Mouse (Mus musculus) megakaryocyte progenitor cell, adult 5-6 weeks (primary cell): ENCODE measurements around the gene Esrrg. TPM values are rescaled to one million over a fixed set of nuclear protein-coding genes. Genes with fewer than 3 reads are reported as not detected.

Experiments
- ATAC-seq: replicated peaks from 2 replicates; pipeline ENCODE4 v1.8.0; 2016; ENCODE audit warnings: mild to moderate bottlenecking, moderate TSS enrichment, inconsistent platforms; ENCODE audit not compliant: poor library complexity
- total RNA-seq, 2 experiments: library from RNA; stranded (forward) in 1 of 2; stranded (reverse) in 1 of 2; fragments of 157-497, 149-512 nt in 1 of 2; fragments of 200-1000 nt in 1 of 2; gene quantifications; 2 replicates each; pipeline versions ENCODE4 v1.2.3 to v1.2.4; 2015 to 2017

Esrrg gene
- total RNA-seq, 2 experiments from 2014 or later = not detected

GRCm38 (mm10) chr1:188047148-188047547, 438.6 kb downstream of the Esrrg start:
- ATAC-seq = no peak

- ATAC-seq = peak; percentile 84
Observed at GRCm38 (mm10) chr1:188055888-188056287, 447.3 kb downstream of the Esrrg start.

- no peak for ATAC-seq
Observed at GRCm38 (mm10) chr1:188057892-188058291, 449.3 kb downstream of the Esrrg start.

- ATAC-seq = no peak
Observed at GRCm38 (mm10) chr1:188059006-188059405, 450.4 kb downstream of the Esrrg start.

GRCm38 (mm10) chr1:188060493-188060892, 451.9 kb downstream of the Esrrg start:
- ATAC-seq = no peak

GRCm38 (mm10) chr1:188068833-188069232, 460.2 kb downstream of the Esrrg start:
- ATAC-seq = peak; percentile 46; the same call in 1 of the 2 replicates

- ATAC-seq = no peak
Observed at GRCm38 (mm10) chr1:188069849-188070248, 461.3 kb downstream of the Esrrg start.

GRCm38 (mm10) chr1:188077561-188078195, 469.1 kb downstream of the Esrrg start:
- no peak for ATAC-seq

- no peak for ATAC-seq
Observed at GRCm38 (mm10) chr1:188080261-188080875, 471.8 kb downstream of the Esrrg start.

- no peak for ATAC-seq
Observed at GRCm38 (mm10) chr1:188082665-188083640, 474.4 kb downstream of the Esrrg start.

GRCm38 (mm10) chr1:188085116-188085879, 476.7 kb downstream of the Esrrg start:
- ATAC-seq = no peak

GRCm38 (mm10) chr1:188093724-188094123, 485.1 kb downstream of the Esrrg start:
- no peak for ATAC-seq

GRCm38 (mm10) chr1:188101832-188102231, 493.2 kb downstream of the Esrrg start:
- no peak for ATAC-seq

GRCm38 (mm10) chr1:188103179-188103578, 494.6 kb downstream of the Esrrg start:
- no peak for ATAC-seq

- ATAC-seq = no peak
Observed at GRCm38 (mm10) chr1:188105516-188105915, 496.9 kb downstream of the Esrrg start.

- peak; percentile 69 for ATAC-seq
Observed at GRCm38 (mm10) chr1:188107946-188108345, 499.4 kb downstream of the Esrrg start.

GRCm38 (mm10) chr1:188111552-188111951, 503.0 kb downstream of the Esrrg start:
- no peak for ATAC-seq

GRCm38 (mm10) chr1:188113240-188113639, 504.6 kb downstream of the Esrrg start:
- no peak for ATAC-seq

GRCm38 (mm10) chr1:188118125-188118524, 509.5 kb downstream of the Esrrg start:
- ATAC-seq = no peak

- ATAC-seq = no peak
Observed at GRCm38 (mm10) chr1:188119806-188120205, 511.2 kb downstream of the Esrrg start.
